Mouse (Mus musculus): Measurements from ENCODE around the gene Tmem11.

DNA sequence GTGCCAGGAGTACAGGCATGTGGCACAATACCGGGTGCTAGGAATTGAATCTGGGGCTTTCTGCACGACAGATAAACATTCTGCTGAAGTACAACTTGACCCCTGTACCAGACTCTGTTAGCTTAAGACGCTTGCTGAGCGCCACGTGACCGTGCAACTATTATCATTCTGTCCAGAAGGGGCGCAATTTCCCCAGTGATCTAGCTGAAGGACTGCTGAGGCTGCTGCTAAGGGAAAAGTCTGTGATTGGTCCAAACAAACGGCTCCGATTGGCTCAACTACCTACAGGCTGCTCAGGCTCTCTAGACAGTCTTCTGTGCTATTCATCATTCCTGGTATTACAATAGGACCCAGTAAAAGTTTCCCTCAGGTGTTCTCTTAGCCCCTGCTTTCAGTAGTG is 48.2 kb upstream of the Tmem11 start:
- TF ChIP-seq CTCF (IDR thresholded peaks at IDR 0.05; ENCODE audit: low read depth, low read length) (peak; percentile 25; the same call in 1 of the 2 replicates), POLR2A (IDR thresholded peaks at IDR 0.05; ENCODE audit: borderline replicate concordance, low read depth, low read length) (no peak)
